Mouse (Mus musculus): ENCODE data around the gene Slc12a7.
"Not testable (repeated sequence)": the region's sequence is repeated elsewhere in the genome, so short reads cannot be mapped to it uniquely, and the experiment has no call there.

Gene Slc12a7

GRCm38 (mm10) chr13:73732742-73733700 lies at the start of gene Slc12a7:
TSS of gene Slc12a7 (plus strand) at chr13:73733094.
- peak; percentile 82 for DNase-seq

GRCm38 (mm10) chr13:73683682-73684081 lies 49.2 kb upstream of the Slc12a7 start:
- peak; percentile 22 for DNase-seq

GRCm38 (mm10) chr13:73684412-73684811 lies 48.5 kb upstream of the Slc12a7 start:
- no peak for DNase-seq

- peak; percentile 32 for DNase-seq
Measured at GRCm38 (mm10) chr13:73685502-73685901, 47.4 kb upstream of the Slc12a7 start.

- DNase-seq = peak; percentile 32
Measured at GRCm38 (mm10) chr13:73687601-73688000, 45.3 kb upstream of the Slc12a7 start.

DNA sequence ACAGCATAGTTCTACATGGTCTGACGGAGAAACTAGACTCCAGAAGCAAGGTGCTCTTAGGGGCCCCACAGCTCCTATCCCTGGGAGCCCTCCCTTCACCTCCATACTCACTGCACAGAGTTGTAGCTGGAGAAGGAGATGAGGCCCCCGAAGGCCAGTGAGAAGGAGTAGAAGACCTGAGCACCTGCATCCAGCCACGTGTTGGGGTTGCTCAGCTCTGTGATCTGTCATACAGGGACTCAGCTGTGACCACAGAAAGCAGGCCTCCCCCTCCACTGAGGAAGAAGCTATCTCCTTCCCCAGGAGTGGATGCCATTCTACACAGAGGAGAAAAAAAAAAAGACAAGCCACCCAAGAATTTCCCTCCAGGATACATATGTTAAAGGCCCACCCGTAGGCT lies 44.0 kb upstream of the Slc12a7 start:
- peak; percentile 71 for DNase-seq

DNA sequence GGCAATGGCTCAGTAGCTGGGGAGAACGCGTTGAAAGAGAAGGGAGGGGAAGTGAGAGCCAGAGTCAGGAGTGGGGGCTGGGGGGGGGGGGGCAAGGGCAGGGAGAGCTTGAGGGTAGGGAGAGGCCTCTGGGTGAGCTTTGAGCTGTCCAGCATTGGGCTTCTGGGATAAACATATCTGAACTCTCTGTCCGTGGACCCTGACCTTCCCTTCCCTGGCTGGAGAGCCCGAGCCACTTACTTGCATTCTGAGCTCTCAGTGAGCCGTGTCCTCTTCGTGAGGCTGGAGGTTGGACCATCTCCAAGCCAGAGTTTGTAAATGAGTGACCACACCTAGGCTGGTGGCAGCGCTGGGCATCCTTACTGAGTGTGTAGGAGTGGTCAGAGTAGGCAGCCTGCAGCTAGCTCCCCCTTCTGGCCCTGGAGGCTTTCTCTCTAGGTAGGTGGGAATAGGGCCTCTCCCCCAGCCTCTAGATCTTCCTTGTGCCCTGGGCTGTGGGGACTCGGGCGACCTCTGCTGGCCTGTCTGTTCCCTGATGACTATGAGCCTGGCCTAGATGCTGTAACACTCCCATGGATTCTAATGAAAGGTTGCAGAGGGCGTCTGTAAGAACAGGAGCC lies 40.5 kb upstream of the Slc12a7 start:
- peak; percentile 95 for DNase-seq

DNA sequence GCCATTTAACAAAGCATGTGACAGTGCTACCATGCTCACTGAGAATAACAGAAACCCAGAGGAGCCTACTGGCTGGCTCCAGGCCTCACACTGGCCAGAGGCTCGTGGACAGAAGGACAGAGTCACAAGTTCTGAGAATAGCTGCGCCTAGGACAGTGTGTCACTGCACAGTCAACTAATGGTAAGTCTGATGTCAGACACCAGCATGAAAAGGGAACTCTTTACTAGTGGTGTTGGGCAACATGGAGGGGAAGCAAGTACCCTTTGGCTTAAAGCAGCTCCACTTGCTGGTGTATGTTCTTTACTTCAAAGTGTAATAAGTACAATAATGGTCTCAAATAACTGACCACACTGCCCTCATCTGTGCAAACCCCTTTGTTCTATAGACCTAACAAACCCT lies 39.6 kb upstream of the Slc12a7 start:
- DNase-seq = peak; percentile 17

GRCm38 (mm10) chr13:73694972-73695371 lies 37.9 kb upstream of the Slc12a7 start:
- DNase-seq = no peak

- DNase-seq = peak; percentile 32
Measured at GRCm38 (mm10) chr13:73696529-73696928, 36.4 kb upstream of the Slc12a7 start.

GRCm38 (mm10) chr13:73699714-73700113 lies 33.2 kb upstream of the Slc12a7 start:
- DNase-seq = no peak

DNA sequence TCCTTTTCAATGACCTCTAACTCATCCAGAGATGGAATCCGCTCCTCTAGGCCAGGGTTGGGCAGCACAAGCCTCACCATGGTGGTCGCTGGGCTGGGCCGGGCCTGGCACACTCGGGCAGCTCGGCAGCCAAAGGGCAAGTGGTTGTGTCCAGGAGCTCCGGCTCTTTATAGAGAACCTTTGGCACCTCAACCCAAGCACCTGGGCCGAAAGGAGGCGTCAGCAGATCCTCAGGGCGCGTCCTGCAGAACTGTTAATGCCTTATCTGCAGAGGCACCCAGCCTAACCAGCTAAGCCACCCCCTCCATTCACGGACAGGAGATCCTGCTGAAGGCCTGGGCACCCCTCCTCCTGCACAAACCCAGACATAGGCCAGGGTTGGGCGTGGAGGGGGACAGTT lies 32.3 kb upstream of the Slc12a7 start:
- DNase-seq = no peak

DNA sequence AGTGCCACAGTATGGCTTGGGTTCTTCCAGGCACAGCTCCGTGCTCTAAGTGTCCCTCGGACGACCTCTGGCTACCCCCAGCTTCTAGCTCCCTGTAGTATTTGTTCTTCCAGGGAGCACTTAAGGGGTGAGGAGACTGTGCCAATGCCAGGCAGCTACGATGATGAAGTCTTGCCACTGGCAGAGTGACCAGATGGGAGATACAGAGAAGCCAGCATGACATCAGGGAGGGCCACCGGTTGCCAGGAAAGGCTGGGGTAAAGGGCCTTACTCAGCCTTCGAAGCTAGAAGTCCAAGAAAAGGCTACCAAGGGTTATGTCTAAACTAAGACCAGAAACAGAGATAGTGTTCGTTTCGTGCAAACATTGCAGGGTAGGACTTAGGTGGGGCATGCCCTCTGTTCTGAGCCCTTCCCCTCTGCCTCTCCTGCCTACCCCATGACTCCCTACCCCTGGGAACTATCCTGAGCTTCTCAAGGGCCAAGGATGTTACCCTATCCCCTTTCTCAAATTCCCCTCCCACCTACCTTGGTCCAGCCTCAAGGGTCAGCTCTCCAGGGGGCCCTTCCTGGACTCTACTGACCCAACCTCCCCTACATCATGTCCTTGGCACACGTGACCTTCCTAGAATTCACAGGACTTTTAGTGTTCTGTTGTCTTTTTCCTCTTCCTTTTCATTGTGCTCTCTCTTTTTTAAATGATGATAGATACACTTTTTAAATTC lies 31.6 kb upstream of the Slc12a7 start:
- DNase-seq = no peak

- peak; percentile 66 for DNase-seq
Measured at GRCm38 (mm10) chr13:73702776-73703175, 30.1 kb upstream of the Slc12a7 start.

- not testable (repeated sequence) for DNase-seq
Measured at GRCm38 (mm10) chr13:73703486-73703885, 29.4 kb upstream of the Slc12a7 start.

GRCm38 (mm10) chr13:73704694-73705325 lies 28.1 kb upstream of the Slc12a7 start, which contains the start of gene Slc6a19:
TSS of gene Slc6a19 (minus strand) at chr13:73704865.
- DNase-seq = peak; percentile 22

DNA sequence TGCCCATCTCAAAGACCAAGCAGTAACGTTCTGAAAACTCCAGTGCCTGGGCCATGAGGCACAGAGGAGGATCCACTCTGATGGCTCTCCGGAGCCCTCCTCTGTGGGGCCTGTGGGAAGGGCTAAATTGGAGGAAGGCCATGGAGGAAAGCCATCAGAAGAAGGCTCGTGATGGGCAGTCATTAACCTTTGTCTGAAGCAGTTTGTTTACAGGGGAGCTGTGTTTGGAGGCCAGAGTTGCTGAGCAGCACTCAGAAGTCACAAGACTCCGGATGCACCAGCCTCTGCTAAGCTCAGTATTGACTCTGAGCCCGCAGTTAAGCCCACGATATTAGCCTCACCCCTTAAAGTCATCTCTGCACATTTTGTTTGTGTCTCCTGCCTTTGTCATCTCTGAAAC lies 23.4 kb upstream of the Slc12a7 start:
- peak; percentile 45 for DNase-seq

GRCm38 (mm10) chr13:73711221-73711620 lies 21.7 kb upstream of the Slc12a7 start:
- DNase-seq = no peak

- DNase-seq = no peak
Measured at GRCm38 (mm10) chr13:73711803-73712202, 21.1 kb upstream of the Slc12a7 start.

DNA sequence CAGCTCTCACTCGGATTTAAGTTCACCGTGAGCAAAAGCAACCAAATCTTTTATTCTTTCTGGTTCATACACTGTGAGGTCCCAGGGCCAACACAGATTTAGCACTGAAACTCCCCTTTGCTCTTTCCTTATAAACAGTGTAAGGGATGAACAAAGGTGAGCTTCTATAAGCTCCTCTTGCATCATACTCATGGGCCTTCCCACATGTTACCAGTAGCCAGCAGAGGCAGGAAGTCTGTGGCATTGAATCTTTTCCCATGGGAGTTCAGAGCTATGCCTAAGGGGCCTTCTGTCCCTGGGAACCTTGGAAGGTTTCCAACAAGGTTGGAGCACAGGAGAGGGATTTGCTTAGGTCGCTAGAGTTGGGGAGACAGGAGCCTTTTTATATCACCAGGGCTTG lies 20.7 kb upstream of the Slc12a7 start:
- DNase-seq = no peak

GRCm38 (mm10) chr13:73713204-73713603 lies 19.7 kb upstream of the Slc12a7 start:
- DNase-seq = no peak

DNA sequence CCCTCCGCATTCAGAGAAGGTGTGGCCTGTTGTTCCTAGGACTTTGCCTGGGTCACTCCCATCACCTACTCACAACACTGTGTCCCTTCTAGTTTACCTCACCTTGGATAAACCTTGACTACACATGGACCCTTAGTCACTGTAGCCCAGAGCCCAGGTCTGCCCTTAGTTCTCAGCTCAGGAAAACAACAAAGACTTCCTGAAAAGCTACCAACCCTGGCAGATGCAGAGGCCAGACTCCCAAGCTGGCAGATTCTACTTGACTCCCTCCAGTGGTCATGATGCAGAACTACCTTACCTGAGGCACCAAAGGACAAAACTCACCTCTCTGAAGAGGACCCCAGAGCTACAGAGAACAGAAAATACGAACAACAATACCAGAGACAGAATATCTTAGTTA lies 18.9 kb upstream of the Slc12a7 start:
- DNase-seq = peak; percentile 56

DNA sequence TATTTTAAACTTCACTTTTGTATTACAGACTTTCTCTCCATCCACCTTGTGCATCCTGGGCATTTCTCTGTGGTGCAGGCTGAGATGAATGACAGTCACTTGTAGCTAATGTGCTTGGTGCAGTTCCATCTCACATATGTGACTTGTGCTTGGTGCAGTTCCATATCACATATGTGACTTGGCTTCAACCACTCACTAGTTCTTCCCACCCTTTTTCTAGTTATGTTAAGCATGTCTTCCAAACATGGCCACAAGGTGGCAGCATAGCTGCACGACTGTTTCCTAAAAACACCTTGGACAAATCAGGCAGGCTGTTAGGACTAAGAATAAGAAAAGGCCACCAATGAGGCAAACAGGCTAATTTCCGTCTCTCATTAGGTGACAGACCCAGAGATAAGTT lies 14.7 kb upstream of the Slc12a7 start:
- DNase-seq = peak; percentile 92
